14 mouse cellular contexts compared by ENCODE assay signal in the genomic region with DNA sequence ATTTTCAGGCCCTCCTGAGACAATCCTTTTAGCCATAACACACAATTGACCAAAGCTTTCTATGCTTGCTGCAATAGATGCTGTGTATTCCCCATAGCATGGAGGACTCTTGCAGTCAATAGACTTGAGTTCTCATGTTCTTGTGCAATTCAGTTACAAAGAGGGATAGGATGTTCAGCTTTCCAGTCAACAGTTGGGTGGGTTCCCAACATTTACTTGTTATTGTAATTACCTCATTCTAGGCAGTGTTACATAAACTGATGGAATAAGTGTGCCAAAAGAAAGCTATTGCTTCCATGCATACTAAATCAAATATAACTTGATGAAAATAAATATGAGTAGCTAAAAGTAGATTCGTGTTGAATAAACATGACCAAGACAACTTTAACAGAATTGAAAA.
"Had no signal": no experiment of that assay in that cellular context is flagged by ENCODE, and none has a peak within 500 bp of the region (broad histone marks: within the 10 kb centered on the region; RNA-seq: fewer than 3 reads in every experiment).

No protein-coding gene starts in this region.

- H3K4me3 ChIP-seq: megakaryocyte, embryonic 14.5 days; midbrain, embryonic 13.5 days; midbrain, embryonic 15.5 days; neural tube, embryonic 12.5 days; stomach, embryonic 15.5 days had no signal

- DNase-seq: liver, postnatal 0 days; lung, adult 2 months; lung, postnatal 10 days; right cerebral cortex, postnatal 14 days; thymus, adult 2 months; thymus, postnatal 25 days; thymus, postnatal 4 days had no signal

- ATAC-seq: liver, postnatal 0 days; midbrain, embryonic 13.5 days; midbrain, embryonic 15.5 days had no signal

- H3K27ac ChIP-seq: macrophage; midbrain, embryonic 13.5 days; midbrain, embryonic 15.5 days; neural tube, embryonic 12.5 days; stomach, embryonic 15.5 days; stomach, postnatal 0 days had no signal
